Mouse (Mus musculus) forebrain, embryonic 12.5 days (tissue): Measurements from ENCODE around the gene Rbm39. TPM values are rescaled to one million over a fixed set of nuclear protein-coding genes. Genes with fewer than 3 reads are reported as not detected.

Source experiments
- ATAC-seq: fragments of 200-750 bp; cut with Nextera tagmentation; 2 replicates; pipeline ENCODE4 v1.8.0; 2017; ENCODE audit warnings: moderate TSS enrichment; ENCODE audit not compliant: low FRiP score
- H3K27ac ChIP-seq: fragments of 300-500 bp; sonication (generic); 2 replicates; pipeline ENCODE4 v1.5.1; 2016; ENCODE audit warnings: mild to moderate bottlenecking
- H3K27me3 ChIP-seq: fragments of 300-500 bp; sonication (generic); 2 replicates; pipeline ENCODE4 v1.6.1; 2016; ENCODE audit warnings: mild to moderate bottlenecking
- H3K36me3 ChIP-seq: fragments of 300-500 bp; sonication (generic); replicated peaks from 2 replicates; pipeline ENCODE4 v1.6.1; 2016; ENCODE audit warnings: mild to moderate bottlenecking
- H3K4me1 ChIP-seq: fragments of 300-500 bp; sonication (generic); 2 replicates; pipeline ENCODE4 v1.6.1; 2016
- H3K4me2 ChIP-seq: fragments of 300-500 bp; sonication (generic); 2 replicates; pipeline ENCODE4 v1.6.1; 2016; ENCODE audit warnings: mild to moderate bottlenecking, moderate library complexity
- H3K4me3 ChIP-seq: fragments of 300-500 bp; sonication (generic); replicated peaks from 2 replicates; pipeline ENCODE4 v1.5.1; 2016; ENCODE audit warnings: mild to moderate bottlenecking
- H3K9ac ChIP-seq: fragments of 300-500 bp; sonication (generic); 2 replicates; pipeline ENCODE4 v1.6.1; 2016; ENCODE audit warnings: mild to moderate bottlenecking
- H3K9me3 ChIP-seq: fragments of 300-500 bp; sonication (generic); 2 replicates; pipeline ENCODE4 v1.6.1; 2016
- WGBS: fragments of 180-500 bp; shearing (Covaris S2); methylation state at CpG from one replicate; pipeline ENCODE4 v1.1.7; 2016; 5-methylcytosine and 5-hydroxymethylcytosine counted together
- polyA plus RNA-seq: library from polyadenylated mRNA; unstranded; fragments of >200 nt; fragmentation: Nextera tagmentation; extraction: Ambion mirVana; gene quantifications from 2 replicates; pipeline ENCODE4 v1.2.1, GENCODE M21; 2016

Gene Rbm39
- 708 and 716 TPM in 2 replicates for polyA plus RNA-seq

- peak; percentile 98 for ATAC-seq
- H3K4me2 ChIP-seq, result peak within 1 kb of the TSS; percentile 69
- H3K9me3 ChIP-seq, result no peaks in the 10 kb centered on the region
- peaks cover 27% of the 10 kb centered on the region for H3K4me1 ChIP-seq
- peak within 1 kb of the TSS; percentile 100 for H3K9ac ChIP-seq
- under 1% methylated on average over 47 of the region's 47 CpGs for WGBS
- 0 out of 2 replicates have a peak, but pooled peaks cover 3% of the 10 kb centered on the region for H3K27me3 ChIP-seq
- H3K27ac ChIP-seq, result peak within 1 kb of the TSS; percentile 97
- peaks cover 25% of the 10 kb centered on the region for H3K36me3 ChIP-seq
- H3K4me3 ChIP-seq, result peak within 1 kb of the TSS; percentile 100
These were observed at the start of gene Rbm39 for GRCm38 (mm10) chr2:156180094-156180821. Rbm39 (minus strand) TSS chr2:156180238.

- peaks cover 48% of the 10 kb centered on the region for H3K36me3 ChIP-seq
These were observed 49.1 kb upstream of the Rbm39 start for GRCm38 (mm10) chr2:156229171-156229570.

GRCm38 (mm10) chr2:156227689-156228088 lies 47.7 kb upstream of the Rbm39 start:
- ATAC-seq, result no peak
- no peaks in the 10 kb centered on the region for H3K9me3 ChIP-seq
- H3K4me2 ChIP-seq, result no peak overlapping the region
- no peak overlapping the region for H3K9ac ChIP-seq
- peaks cover 58% of the 10 kb centered on the region for H3K36me3 ChIP-seq
- H3K27me3 ChIP-seq, result no peaks in the 10 kb centered on the region
- no peaks in the 10 kb centered on the region for H3K4me1 ChIP-seq
- no peak overlapping the region for H3K27ac ChIP-seq
- no peak overlapping the region for H3K4me3 ChIP-seq
- 94% methylated on average over 1 of the region's 1 CpGs for WGBS

More at GRCm38 (mm10) chr2:156229171-156229570, 49.1 kb upstream of the Rbm39 start:
- H3K4me1 ChIP-seq, result no peaks in the 10 kb centered on the region
- WGBS, result 96% methylated on average over 1 of the region's 1 CpGs
- H3K4me2 ChIP-seq, result no peak overlapping the region
- H3K27ac ChIP-seq, result no peak overlapping the region
- H3K27me3 ChIP-seq, result no peaks in the 10 kb centered on the region
- H3K9ac ChIP-seq, result no peak overlapping the region
- no peak overlapping the region for H3K4me3 ChIP-seq
- no peaks in the 10 kb centered on the region for H3K9me3 ChIP-seq
- no peak for ATAC-seq

GRCm38 (mm10) chr2:156224043-156224442 lies 44.0 kb upstream of the Rbm39 start:
- peaks cover 45% of the 10 kb centered on the region for H3K36me3 ChIP-seq
- WGBS, result 96% methylated on average over 5 of the region's 5 CpGs
- no peak for ATAC-seq

GRCm38 (mm10) chr2:156222100-156222499 lies 42.1 kb upstream of the Rbm39 start:
- Histone ChIP-seq H3K4me1 (0 out of 2 replicates have a peak, but pooled peaks cover 3% of the 10 kb centered on the region), H3K4me3 (no peak overlapping the region), H3K4me2 (no peak overlapping the region), H3K27me3 (no peaks in the 10 kb centered on the region), H3K36me3 (peaks cover 45% of the 10 kb centered on the region), H3K9ac (no peak overlapping the region), H3K9me3 (no peaks in the 10 kb centered on the region), H3K27ac (no peak overlapping the region)
- no peak for ATAC-seq

More at GRCm38 (mm10) chr2:156224043-156224442, 44.0 kb upstream of the Rbm39 start:
- Histone ChIP-seq H3K4me2 (no peak overlapping the region), H3K9me3 (no peaks in the 10 kb centered on the region), H3K27me3 (no peaks in the 10 kb centered on the region), H3K4me3 (no peak overlapping the region), H3K9ac (no peak overlapping the region), H3K27ac (no peak overlapping the region), H3K4me1 (no peaks in the 10 kb centered on the region)

- WGBS, result 45% methylated on average over 1 of the region's 1 CpGs
- H3K9me3 ChIP-seq, result no peaks in the 10 kb centered on the region
- 0 out of 2 replicates have a peak, but pooled peaks cover 3% of the 10 kb centered on the region for H3K4me1 ChIP-seq
- peaks cover 21% of the 10 kb centered on the region for H3K36me3 ChIP-seq
- ATAC-seq, result no peak
- no peak overlapping the region for H3K4me3 ChIP-seq
- H3K27ac ChIP-seq, result no peak overlapping the region
- H3K4me2 ChIP-seq, result no peak overlapping the region
- H3K27me3 ChIP-seq, result no peaks in the 10 kb centered on the region
- no peak overlapping the region for H3K9ac ChIP-seq
These were observed 37.7 kb upstream of the Rbm39 start for GRCm38 (mm10) chr2:156217786-156218185.

- peaks cover 35% of the 10 kb centered on the region for H3K36me3 ChIP-seq
- no peaks in the 10 kb centered on the region for H3K9me3 ChIP-seq
- WGBS, result 92% methylated on average over 6 of the region's 6 CpGs
These were observed 23.9 kb upstream of the Rbm39 start for GRCm38 (mm10) chr2:156203917-156204316.

GRCm38 (mm10) chr2:156202848-156203437 lies 22.9 kb upstream of the Rbm39 start:
- 0 out of 2 replicates have a peak, but pooled peaks have one; percentile 30 for ATAC-seq

More at GRCm38 (mm10) chr2:156203917-156204316, 23.9 kb upstream of the Rbm39 start:
- H3K4me3 ChIP-seq, result no peak overlapping the region
- no peak for ATAC-seq
- H3K27ac ChIP-seq, result no peak overlapping the region
- no peak overlapping the region for H3K4me2 ChIP-seq
- H3K9ac ChIP-seq, result no peak overlapping the region
- H3K27me3 ChIP-seq, result no peaks in the 10 kb centered on the region
- peaks cover 18% of the 10 kb centered on the region for H3K4me1 ChIP-seq

GRCm38 (mm10) chr2:156201486-156201885 lies 21.4 kb upstream of the Rbm39 start:
- 94% methylated on average over 4 of the region's 4 CpGs for WGBS
- Histone ChIP-seq H3K9ac (no peak overlapping the region), H3K9me3 (no peaks in the 10 kb centered on the region), H3K4me2 (no peak overlapping the region), H3K4me3 (no peak overlapping the region), H3K27ac (no peak overlapping the region), H3K4me1 (peaks cover 34% of the 10 kb centered on the region), H3K27me3 (no peaks in the 10 kb centered on the region), H3K36me3 (peaks cover 24% of the 10 kb centered on the region)
- ATAC-seq, result no peak

More at GRCm38 (mm10) chr2:156202848-156203437, 22.9 kb upstream of the Rbm39 start:
- Histone ChIP-seq H3K4me1 (peaks cover 27% of the 10 kb centered on the region), H3K9me3 (no peaks in the 10 kb centered on the region), H3K27ac (peak overlapping the region; percentile 80), H3K4me2 (no peak overlapping the region), H3K4me3 (no peak overlapping the region), H3K36me3 (peaks cover 35% of the 10 kb centered on the region), H3K9ac (no peak overlapping the region), H3K27me3 (no peaks in the 10 kb centered on the region)
- WGBS, result 69% methylated on average over 3 of the region's 3 CpGs

- no peak overlapping the region for H3K27ac ChIP-seq
- no peaks in the 10 kb centered on the region for H3K9me3 ChIP-seq
- H3K36me3 ChIP-seq, result peaks cover 18% of the 10 kb centered on the region
- H3K4me1 ChIP-seq, result peaks cover 39% of the 10 kb centered on the region
- no peaks in the 10 kb centered on the region for H3K27me3 ChIP-seq
- WGBS, result 59% methylated on average over 3 of the region's 3 CpGs
- no peak overlapping the region for H3K4me2 ChIP-seq
- H3K4me3 ChIP-seq, result no peak overlapping the region
- ATAC-seq, result no peak
- no peak overlapping the region for H3K9ac ChIP-seq
These were observed 19.9 kb upstream of the Rbm39 start for GRCm38 (mm10) chr2:156199944-156200343.

- Histone ChIP-seq H3K9ac (peak overlapping the region; percentile 90), H3K27ac (peak overlapping the region; percentile 97), H3K27me3 (no peaks in the 10 kb centered on the region), H3K4me2 (peak overlapping the region; percentile 74), H3K4me3 (peak overlapping the region; percentile 77), H3K36me3 (peaks cover 13% of the 10 kb centered on the region; the same call in 1 of the 2 replicates), H3K4me1 (peaks cover 30% of the 10 kb centered on the region), H3K9me3 (no peaks in the 10 kb centered on the region)
- no peak for ATAC-seq
- 5% methylated on average over 17 of the region's 17 CpGs for WGBS
These were observed 17.3 kb upstream of the Rbm39 start for GRCm38 (mm10) chr2:156197129-156197911.
